Mouse (Mus musculus) telencephalon, adult 2 months (tissue): ENCODE results near the gene Ccrl2.

Experiments
- DNase-seq: peaks from one replicate; pipeline ENCODE4 v3.0.0-alpha.2; 2011; ENCODE audit warnings: low read depth, low spot score

The Ccrl2 gene

GRCm38 (mm10) chr9:111056798-111057543 lies at the start of gene Ccrl2:
Ccrl2 (minus strand) TSS chr9:111057519.
- DNase-seq, result no peak

GRCm38 (mm10) chr9:111103893-111104292 lies 46.6 kb upstream of the Ccrl2 start:
- no peak for DNase-seq

- DNase-seq, result no peak
Measured at GRCm38 (mm10) chr9:111103293-111103692, 46.0 kb upstream of the Ccrl2 start.

- no peak for DNase-seq
Measured at GRCm38 (mm10) chr9:111100406-111100805, 43.1 kb upstream of the Ccrl2 start.

GRCm38 (mm10) chr9:111097543-111097942 lies 40.2 kb upstream of the Ccrl2 start:
- no peak for DNase-seq

GRCm38 (mm10) chr9:111096419-111097326 lies 39.4 kb upstream of the Ccrl2 start:
- no peak for DNase-seq

GRCm38 (mm10) chr9:111095710-111096109 lies 38.4 kb upstream of the Ccrl2 start:
- no peak for DNase-seq

GRCm38 (mm10) chr9:111094626-111095025 lies 37.3 kb upstream of the Ccrl2 start:
- DNase-seq, result no peak

- no peak for DNase-seq
Measured at GRCm38 (mm10) chr9:111093094-111093493, 35.8 kb upstream of the Ccrl2 start.

GRCm38 (mm10) chr9:111092657-111093056 lies 35.3 kb upstream of the Ccrl2 start:
- no peak for DNase-seq

- DNase-seq, result no peak
Measured at GRCm38 (mm10) chr9:111088886-111089285, 31.6 kb upstream of the Ccrl2 start.

GRCm38 (mm10) chr9:111087960-111088359 lies 30.6 kb upstream of the Ccrl2 start:
- DNase-seq, result no peak

- no peak for DNase-seq
Measured at GRCm38 (mm10) chr9:111086995-111087606, 29.8 kb upstream of the Ccrl2 start.

GRCm38 (mm10) chr9:111086137-111086536 lies 28.8 kb upstream of the Ccrl2 start:
- DNase-seq, result no peak

GRCm38 (mm10) chr9:111085329-111085728 lies 28.0 kb upstream of the Ccrl2 start:
- no peak for DNase-seq

- DNase-seq, result no peak
Measured at GRCm38 (mm10) chr9:111081765-111082164, 24.4 kb upstream of the Ccrl2 start.

- DNase-seq, result no peak
Measured at GRCm38 (mm10) chr9:111080801-111081200, 23.5 kb upstream of the Ccrl2 start.

GRCm38 (mm10) chr9:111077745-111078144 lies 20.4 kb upstream of the Ccrl2 start:
- DNase-seq, result no peak

- no peak for DNase-seq
Measured at GRCm38 (mm10) chr9:111072971-111073370, 15.7 kb upstream of the Ccrl2 start.

GRCm38 (mm10) chr9:111072175-111072574 lies 14.9 kb upstream of the Ccrl2 start:
- DNase-seq, result no peak

GRCm38 (mm10) chr9:111070546-111070961 lies 13.2 kb upstream of the Ccrl2 start:
- no peak for DNase-seq

GRCm38 (mm10) chr9:111067052-111067451 lies 9.7 kb upstream of the Ccrl2 start:
- no peak for DNase-seq
